Mouse (Mus musculus): ENCODE results near the gene 1700056E22Rik. TPM values are rescaled to one million over a fixed set of nuclear protein-coding genes. Genes with fewer than 3 reads are reported as not detected.
A peak's percentile ranks its signal among the peaks of the same experiment; 100 is the strongest.

1700056E22Rik gene
- total RNA-seq, 2 experiments from 2014 or later, result 0.36 TPM; not detected in 1

GRCm38 (mm10) chr1:184030070-184030802 lies 3.9 kb downstream of the 1700056E22Rik start:
- intact Hi-C loops (cut with DNase I), result no loop called here
- DNase-seq (ENCODE audit: low spot score in 2 of 2), result no peak

GRCm38 (mm10) chr1:184027039-184027438 lies 7.1 kb downstream of the 1700056E22Rik start:
- DNase-seq (ENCODE audit: low spot score in 2 of 2), result no peak

GRCm38 (mm10) chr1:184025079-184025478 lies 9.0 kb downstream of the 1700056E22Rik start:
- intact Hi-C loops (cut with DNase I), result no loop called here
- DNase-seq (ENCODE audit: low spot score in 2 of 2), result no peak

More at GRCm38 (mm10) chr1:184027039-184027438, 7.1 kb downstream of the 1700056E22Rik start:
- intact Hi-C loops (cut with DNase I), result no loop called here

GRCm38 (mm10) chr1:184024631-184025030 lies 9.5 kb downstream of the 1700056E22Rik start:
- DNase-seq (ENCODE audit: low spot score in 2 of 2), result no peak
- intact Hi-C loops (cut with DNase I), result no loop called here

GRCm38 (mm10) chr1:184023971-184024370 lies 10.1 kb downstream of the 1700056E22Rik start:
- intact Hi-C loops (cut with DNase I), result no loop called here
- DNase-seq (ENCODE audit: low spot score in 2 of 2), result no peak

GRCm38 (mm10) chr1:184019722-184020107 lies 14.4 kb downstream of the 1700056E22Rik start:
- DNase-seq (ENCODE audit: low spot score in 2 of 2), result no peak
- intact Hi-C loops (cut with DNase I), result no loop called here

- intact Hi-C loops (cut with DNase I), result no loop called here
- no peak for DNase-seq (ENCODE audit: low spot score in 2 of 2)
These were observed 14.9 kb downstream of the 1700056E22Rik start for GRCm38 (mm10) chr1:184019042-184019721.

GRCm38 (mm10) chr1:184017606-184018005 lies 16.5 kb downstream of the 1700056E22Rik start:
- intact Hi-C loops (cut with DNase I), result no loop called here
- no peak for DNase-seq (ENCODE audit: low spot score in 2 of 2)

- intact Hi-C loops (cut with DNase I), result no loop called here
- DNase-seq (ENCODE audit: low spot score in 2 of 2), result no peak
These were observed 17.9 kb downstream of the 1700056E22Rik start for GRCm38 (mm10) chr1:184015995-184016730.

GRCm38 (mm10) chr1:184014091-184014490 lies 20.0 kb downstream of the 1700056E22Rik start:
- intact Hi-C loops (cut with DNase I), result no loop called here
- DNase-seq (ENCODE audit: low spot score in 2 of 2), result no peak

- DNase-seq (ENCODE audit: low spot score in 2 of 2), result no peak
- intact Hi-C loops (cut with DNase I), result no loop called here
These were observed 21.0 kb downstream of the 1700056E22Rik start, which contains the start of gene Dusp10 for GRCm38 (mm10) chr1:184013106-184013505. Gene Dusp10, plus strand, starts transcription at chr1:184013302.

GRCm38 (mm10) chr1:184011311-184011710 lies 22.8 kb downstream of the 1700056E22Rik start:
- intact Hi-C loops (cut with DNase I), result no loop called here
- DNase-seq (ENCODE audit: low spot score in 2 of 2), result no peak

- DNase-seq (ENCODE audit: low spot score in 2 of 2), result no peak
- intact Hi-C loops (cut with DNase I), result no loop called here
These were observed 28.0 kb downstream of the 1700056E22Rik start for GRCm38 (mm10) chr1:184006086-184006485.

- DNase-seq (ENCODE audit: low spot score in 2 of 2), result no peak
These were observed 28.6 kb downstream of the 1700056E22Rik start for GRCm38 (mm10) chr1:184005315-184006058.

GRCm38 (mm10) chr1:184004311-184004710 lies 29.8 kb downstream of the 1700056E22Rik start:
- DNase-seq (ENCODE audit: low spot score in 2 of 2), result no peak
- intact Hi-C loops (cut with DNase I), result no loop called here

More at GRCm38 (mm10) chr1:184005315-184006058, 28.6 kb downstream of the 1700056E22Rik start:
- intact Hi-C loops (cut with DNase I), result no loop called here

- DNase-seq (ENCODE audit: low spot score in 2 of 2), result peak; percentile 2 to 4
- intact Hi-C loops (cut with DNase I), result no loop called here
These were observed 31.6 kb downstream of the 1700056E22Rik start for GRCm38 (mm10) chr1:184002470-184002869.

GRCm38 (mm10) chr1:183997207-183997606 lies 36.9 kb downstream of the 1700056E22Rik start:
- intact Hi-C loops (cut with DNase I), result no loop called here
- no peak for DNase-seq (ENCODE audit: low spot score in 2 of 2)

- intact Hi-C loops (cut with DNase I), result no loop called here
- DNase-seq (ENCODE audit: low spot score in 2 of 2), result no peak
These were observed 42.2 kb downstream of the 1700056E22Rik start for GRCm38 (mm10) chr1:183991921-183992320.

GRCm38 (mm10) chr1:183987711-183988245 lies 46.3 kb downstream of the 1700056E22Rik start:
- no peak for DNase-seq (ENCODE audit: low spot score in 2 of 2)
- intact Hi-C loops (cut with DNase I), result no loop called here

Data from left cerebral cortex, postnatal 14 days (tissue).